Mouse (Mus musculus) hindlimb bud, embryonic 11.5 days (tissue): Measurements from ENCODE around the gene Rfx5.

Source experiments
- DNase-seq: peaks from one replicate; pipeline ENCODE4 v3.0.0-alpha.2; 2012; ENCODE audit warnings: low read depth, low spot score; ENCODE audit errors: extremely low spot score

Rfx5 gene

GRCm38 (mm10) chr3:94987578-94987977, 33.7 kb downstream of the Rfx5 start:
- DNase-seq: no peak

DNA sequence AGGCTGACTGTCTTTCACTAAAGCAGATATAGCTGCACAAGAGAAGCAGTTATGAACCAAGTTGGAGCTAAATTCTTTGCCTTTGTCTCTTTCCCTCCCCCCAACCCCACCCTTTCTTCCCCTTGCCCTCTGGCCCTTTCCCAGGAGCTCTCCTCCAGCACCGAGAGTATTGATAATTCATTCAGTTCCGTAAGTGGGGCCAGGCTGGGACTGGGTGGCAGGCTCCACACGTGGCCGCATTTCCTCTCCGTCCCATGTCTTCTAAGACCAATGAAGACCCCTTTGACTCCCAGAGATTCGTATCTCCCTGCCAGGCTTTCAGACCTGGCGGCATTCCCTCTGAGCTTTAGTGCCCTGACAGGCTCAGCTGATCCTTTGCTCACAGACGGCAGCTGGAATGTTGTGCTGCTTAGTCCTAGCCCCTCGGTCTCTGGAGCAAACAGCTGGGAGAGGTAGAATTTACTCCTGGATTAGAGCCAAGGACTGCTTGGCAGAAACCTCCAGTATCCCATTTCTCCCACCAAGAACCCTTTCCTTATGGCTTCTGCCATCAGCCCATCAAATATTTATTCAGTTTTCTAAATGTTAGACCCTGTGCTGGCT, 35.4 kb downstream of the Rfx5 start:
- DNase-seq: no peak

GRCm38 (mm10) chr3:94996946-94997345, 43.1 kb downstream of the Rfx5 start:
- peak; percentile 69 for DNase-seq

DNA sequence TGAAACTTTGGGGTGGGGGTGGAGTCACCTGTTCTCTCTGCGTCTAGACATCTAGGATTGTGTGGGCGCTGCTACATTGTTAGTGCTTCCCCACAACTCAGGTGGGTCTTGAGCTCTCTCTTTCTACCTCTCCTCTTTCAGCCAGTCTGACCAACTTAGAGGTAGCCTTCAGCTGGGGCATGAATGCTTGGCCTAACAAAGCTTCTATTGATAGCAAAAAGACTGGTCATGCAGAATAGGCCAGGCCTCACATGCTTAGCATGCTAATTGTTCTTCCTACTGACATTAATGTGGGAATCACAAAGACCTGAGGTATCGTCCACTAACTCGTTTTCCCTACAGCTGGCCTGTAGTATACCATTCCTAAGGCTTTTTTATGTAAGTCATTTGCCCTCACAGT, 48.7 kb downstream of the Rfx5 start:
- DNase-seq: no peak

DNA sequence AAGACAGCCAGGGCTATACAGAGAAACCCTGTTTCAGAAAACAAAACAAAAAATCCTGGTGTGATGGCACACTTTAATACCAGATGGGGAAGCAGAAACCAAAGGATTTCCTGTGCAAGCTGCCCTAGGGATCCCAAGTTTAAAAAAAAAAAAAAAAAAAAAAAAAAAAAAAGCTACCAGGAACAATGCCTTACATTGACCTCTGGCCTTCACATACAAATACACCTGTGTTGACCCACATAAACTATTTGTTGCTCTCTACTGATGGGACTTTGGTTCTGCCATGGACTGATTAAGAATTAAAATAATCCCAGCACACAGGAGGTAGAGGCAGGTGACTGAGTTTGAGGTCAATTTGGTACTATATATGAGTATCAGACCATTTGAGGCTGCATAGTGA, 49.4 kb downstream of the Rfx5 start:
- no peak for DNase-seq

DNA sequence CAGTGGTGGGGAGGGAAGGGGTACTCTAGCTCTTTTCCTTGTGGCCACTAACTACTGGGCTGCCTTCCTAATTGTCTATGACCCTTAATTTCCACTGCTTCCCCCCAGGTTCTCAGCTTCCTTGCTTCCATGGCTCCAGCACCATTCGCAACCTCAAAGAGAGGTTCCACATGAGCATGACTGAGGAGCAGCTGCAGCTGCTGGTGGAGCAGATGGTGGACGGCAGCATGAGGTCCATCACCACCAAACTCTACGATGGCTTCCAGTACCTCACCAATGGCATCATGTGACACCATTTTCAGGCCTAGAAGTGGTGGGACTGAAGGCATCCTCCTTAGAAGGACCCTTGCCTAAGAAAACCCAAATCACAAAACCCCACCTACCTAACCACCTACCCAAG, 51.8 kb downstream of the Rfx5 start:
- DNase-seq: no peak

- DNase-seq: no peak
Measured at GRCm38 (mm10) chr3:95007706-95008105, 53.8 kb downstream of the Rfx5 start.

DNA sequence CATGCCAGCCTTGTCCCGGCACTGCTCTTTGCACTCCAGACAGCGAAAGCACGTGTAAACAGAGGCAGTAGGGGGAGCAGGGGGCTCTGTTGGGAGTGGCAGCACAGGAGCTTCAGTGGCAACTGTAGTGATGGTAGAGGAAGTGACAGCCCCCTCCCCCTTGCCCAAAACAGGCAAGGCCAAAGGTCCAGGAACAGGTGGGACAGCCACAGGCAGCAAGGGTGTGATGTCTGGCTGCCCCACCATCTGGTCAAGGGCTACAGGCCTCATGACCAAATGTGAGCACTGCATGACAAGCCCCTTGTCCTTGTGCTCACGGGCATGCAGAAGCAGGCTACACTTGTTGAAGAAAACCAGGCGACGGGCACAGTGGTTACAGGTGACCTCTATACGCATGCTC, 56.5 kb downstream of the Rfx5 start:
- DNase-seq: no peak
